Mouse (Mus musculus) stomach, embryonic 15.5 days (tissue): ENCODE measurements around the gene Zfp146. TPM values are rescaled to one million over a fixed set of nuclear protein-coding genes. Genes with fewer than 3 reads are reported as not detected.

ENCODE experiments used
- ATAC-seq: fragments of 200-750 bp; cut with Nextera tagmentation; 2 replicates; pipeline ENCODE4 v1.8.0; 2017; ENCODE audit warnings: low read depth, moderate number of reproducible peaks, moderate TSS enrichment; ENCODE audit not compliant: insufficient read depth, low FRiP score
- H3K27ac ChIP-seq: fragments of 300-500 bp; sonication (generic); 2 replicates; pipeline ENCODE4 v1.5.1; 2015; ENCODE audit warnings: mild to moderate bottlenecking, inconsistent platforms
- H3K27me3 ChIP-seq: fragments of 300-500 bp; sonication (generic); replicated peaks from 2 replicates; pipeline ENCODE4 v1.6.1; 2015; ENCODE audit warnings: inconsistent platforms
- H3K36me3 ChIP-seq: fragments of 300-500 bp; sonication (generic); 2 replicates; pipeline ENCODE4 v1.6.1; 2015; ENCODE audit warnings: inconsistent platforms
- H3K4me1 ChIP-seq: fragments of 300-500 bp; sonication (generic); 2 replicates; pipeline ENCODE4 v1.6.1; 2015; ENCODE audit warnings: inconsistent platforms
- H3K4me2 ChIP-seq: fragments of 300-500 bp; sonication (generic); 2 replicates; pipeline ENCODE4 v1.6.1; 2015; ENCODE audit warnings: mild to moderate bottlenecking, inconsistent platforms
- H3K4me3 ChIP-seq: fragments of 300-500 bp; sonication (generic); replicated peaks from 2 replicates; pipeline ENCODE4 v1.5.1; 2015; ENCODE audit warnings: inconsistent platforms
- H3K9ac ChIP-seq: fragments of 300-500 bp; sonication (generic); 2 replicates; pipeline ENCODE4 v1.6.1; 2015; ENCODE audit warnings: inconsistent platforms
- H3K9me3 ChIP-seq: fragments of 300-500 bp; sonication (generic); 2 replicates; pipeline ENCODE4 v1.6.1; 2016; ENCODE audit warnings: inconsistent platforms
- WGBS: fragments of 180-500 bp; shearing (Covaris S2); methylation state at CpG from one replicate; pipeline ENCODE4 v1.1.7; 2015; 5-methylcytosine and 5-hydroxymethylcytosine counted together
- polyA plus RNA-seq: library from polyadenylated mRNA; unstranded; fragments of >200 nt; fragmentation: Nextera tagmentation; extraction: Ambion mirVana; gene quantifications from 2 replicates; pipeline ENCODE4 v1.2.1, GENCODE M21; 2015

Gene Zfp146
- polyA plus RNA-seq, 1 experiment from 2014 or later, result 15.0 TPM

- H3K27me3 ChIP-seq, result no peaks in the 10 kb centered on the region
- H3K9ac ChIP-seq, result no peak overlapping the region
- no peaks in the 10 kb centered on the region for H3K9me3 ChIP-seq
- H3K4me1 ChIP-seq, result no peaks in the 10 kb centered on the region
- ATAC-seq, result no peak
- H3K36me3 ChIP-seq, result no peaks in the 10 kb centered on the region
- no peak overlapping the region for H3K4me2 ChIP-seq
- H3K4me3 ChIP-seq, result no peak overlapping the region
- H3K27ac ChIP-seq, result no peak overlapping the region
- 89% methylated on average over 5 of the region's 5 CpGs for WGBS
These were observed 53.5 kb downstream of the Zfp146 start for GRCm38 (mm10) chr7:30116076-30116475.

Other genes starting within 250 kb of the Zfp146 start
- 9.2 and 10.2 TPM in 2 replicates for gene Zfp74, start 215.7 kb downstream of the Zfp146 start, polyA plus RNA-seq
- 17.8 and 18.8 TPM in 2 replicates for gene Zfp568, start 185.8 kb downstream of the Zfp146 start, polyA plus RNA-seq
- gene Zfp14, start 118.4 kb downstream of the Zfp146 start, polyA plus RNA-seq, result 3.5 and 3.7 TPM in 2 replicates
- 4.1 and 4.7 TPM in 2 replicates for gene Zfp82, start 96.8 kb downstream of the Zfp146 start, polyA plus RNA-seq
- 1.3 and 1.6 TPM in 2 replicates for gene Gm26920, start 79.3 kb downstream of the Zfp146 start, polyA plus RNA-seq
- gene Zfp566, start 79.2 kb downstream of the Zfp146 start, polyA plus RNA-seq, result 6.7 and 8.3 TPM in 2 replicates
- gene Zfp260, start 75.0 kb downstream of the Zfp146 start, polyA plus RNA-seq, result 96.7 and 106 TPM in 2 replicates
- 8.8 and 10.4 TPM in 2 replicates for gene Zfp382, start 47.8 kb downstream of the Zfp146 start, polyA plus RNA-seq
- gene Cox7a1, start 14.4 kb upstream of the Zfp146 start, polyA plus RNA-seq, result 13.8 and 22.0 TPM in 2 replicates
- gene Capns1, start 29.1 kb upstream of the Zfp146 start, polyA plus RNA-seq, result 106 and 111 TPM in 2 replicates
- 129 and 139 TPM in 2 replicates for gene Polr2i, start 62.2 kb upstream of the Zfp146 start, polyA plus RNA-seq
- 138 and 158 TPM in 2 replicates for gene Tbcb, start 62.5 kb upstream of the Zfp146 start, polyA plus RNA-seq
- not detected in 2 replicates for gene Ovol3, start 66.0 kb upstream of the Zfp146 start, polyA plus RNA-seq
- 0.62 and 0.65 TPM in 2 replicates for gene Thap8, start 110.3 kb upstream of the Zfp146 start, polyA plus RNA-seq
- 5.3 and 6.5 TPM in 2 replicates for gene Wdr62, start 110.7 kb upstream of the Zfp146 start, polyA plus RNA-seq
- gene Clip3, start 122.0 kb upstream of the Zfp146 start, polyA plus RNA-seq, result 23.2 and 26.6 TPM in 2 replicates
- gene Alkbh6, start 139.0 kb upstream of the Zfp146 start, polyA plus RNA-seq, result 63.2 and 72.3 TPM in 2 replicates
- gene Syne4, start 145.1 kb upstream of the Zfp146 start, polyA plus RNA-seq, result 65.2 and 73.8 TPM in 2 replicates
- 2.4 and 2.6 TPM in 2 replicates for gene E130208F15Rik, start 152.0 kb upstream of the Zfp146 start, polyA plus RNA-seq
- gene Sdhaf1, start 154.1 kb upstream of the Zfp146 start, polyA plus RNA-seq, result 14.3 and 16.1 TPM in 2 replicates
- gene Lrfn3, start 193.0 kb upstream of the Zfp146 start, polyA plus RNA-seq, result 4.9 and 5.6 TPM in 2 replicates
- 71.6 and 84.5 TPM in 2 replicates for gene Tyrobp, start 244.0 kb upstream of the Zfp146 start, polyA plus RNA-seq